8 mouse cellular contexts compared by ENCODE assay signal in genomic region chr10:12579048-12579447, GRCm38 (mm10).
A peak's percentile ranks its signal among the peaks of the same experiment; 100 is the strongest.
DNase-seq lines count a peak whose midpoint lies in the region; ATAC-seq and TF ChIP-seq lines count a peak whose summit lies in the region.

No protein-coding gene starts in this region.

- H3K9ac ChIP-seq in MEL (ENCODE audit: control insufficient read depth, low read depth, low read length, poor library complexity, severe bottlenecking), result no peak overlapping the region
- H3K9ac ChIP-seq in lung, embryonic 15.5 days, result no peak overlapping the region

- no peak overlapping the region for H3K4me2 ChIP-seq in lung, embryonic 15.5 days

- peak; percentile 86; the same call in 1 of the 2 replicates for ATAC-seq in lung, embryonic 15.5 days (ENCODE audit: borderline replicate concordance, extremely low read depth, low FRiP score, low TSS enrichment)

- H3K4me1 ChIP-seq in MEL (ENCODE audit: control insufficient read depth in 1 of 2, insufficient read depth in 2 of 2, low read length in 2 of 2), result no peaks in the 10 kb centered on the region
- H3K4me1 ChIP-seq in lung, embryonic 15.5 days, result 0 out of 2 replicates have a peak, but pooled peaks cover 6% of the 10 kb centered on the region

- TF ChIP-seq CTCF in MEL (IDR thresholded peaks at IDR 0.05 in 2 of 3, conservative IDR thresholded peaks at IDR 0.05 in 1 of 3; ENCODE audit: control insufficient read depth in 1 of 3, insufficient read depth in 1 of 3, low read depth in 2 of 3, low read length in 3 of 3, poor library complexity in 1 of 3, severe bottlenecking in 1 of 3), result no peak

- 21% methylated on average over 1 of the region's 1 CpGs for whole genome bisulfite sequencing in lung, embryonic 15.5 days

- H3K27me3 ChIP-seq in MEL (ENCODE audit: control insufficient read depth in 1 of 2, insufficient read depth in 2 of 2, low read length in 2 of 2), result no peaks in the 10 kb centered on the region
- H3K27me3 ChIP-seq in lung, embryonic 15.5 days, result no peaks in the 10 kb centered on the region

- peak in 1 of 2 experiments; percentile 16; a peak in 1 of 4 replicates for TF ChIP-seq EP300 in MEL (IDR thresholded peaks at IDR 0.05; ENCODE audit: low read depth in 1 of 2, low read length in 2 of 2)

- H3K4me3 ChIP-seq in MEL (ENCODE audit: control insufficient read depth in 1 of 2, insufficient read depth in 1 of 2, low read depth in 2 of 2, low read length in 2 of 2), result no peak overlapping the region
- no peak overlapping the region for H3K4me3 ChIP-seq in lung, embryonic 15.5 days

- H3K36me3 ChIP-seq in MEL (ENCODE audit: control insufficient read depth in 1 of 2, insufficient read depth in 2 of 2, low read length in 2 of 2), result no peaks in the 10 kb centered on the region
- H3K36me3 ChIP-seq in lung, embryonic 15.5 days, result no peaks in the 10 kb centered on the region

- H3K79me2 ChIP-seq in MEL (ENCODE audit: control insufficient read depth, insufficient read depth, low read length, poor library complexity), result no peaks in the 10 kb centered on the region

- H3K27ac ChIP-seq in MEL (ENCODE audit: control insufficient read depth, low read depth, low read length), result no peak overlapping the region
- no peak overlapping the region for H3K27ac ChIP-seq in lung, embryonic 15.5 days

- no peaks in the 10 kb centered on the region for H3K9me3 ChIP-seq in MEL (replicated peaks; ENCODE audit: insufficient read depth, low read length)
- no peaks in the 10 kb centered on the region for H3K9me3 ChIP-seq in lung, embryonic 15.5 days

- TF ChIP-seq RAD21 in MEL (IDR thresholded peaks at IDR 0.05; ENCODE audit: low read depth, low read length), result no peak

- no peak for TF ChIP-seq POLR2A in MEL (IDR thresholded peaks at IDR 0.05; ENCODE audit: control insufficient read depth in 1 of 2, insufficient read depth in 1 of 2, low read depth in 1 of 2, low read length in 2 of 2, poor library complexity in 1 of 2)

- DNase-seq in MEL (ENCODE audit: low read depth, low spot score), result peak; percentile 80
- DNase-seq in embryo, embryonic 10 days (ENCODE audit: low spot score), result peak; percentile 78
- DNase-seq in hindlimb bud, embryonic 11.5 days (ENCODE audit: extremely low spot score, low read depth, low spot score), result peak; percentile 30
- DNase-seq in thymus, postnatal 0 days (ENCODE audit: low spot score), result no peak
- no peak for DNase-seq in right cerebral cortex, adult 2 months (ENCODE audit: low spot score in 2 of 2)
- no peak for DNase-seq in cerebellum, postnatal 36 days
- DNase-seq in testis, postnatal 14 days (ENCODE audit: low spot score), result no peak

TF ChIP-seq in MEL, 35 proteins besides CTCF, POLR2A, EP300 and RAD21:
- TF ChIP-seq MYB (IDR thresholded peaks at IDR 0.05; ENCODE audit: low read depth, low read length) (no peak), ELF1 (IDR thresholded peaks at IDR 0.05; ENCODE audit: low read depth, low read length) (no peak), MXI1 (IDR thresholded peaks at IDR 0.05; ENCODE audit: low read depth, low read length) (no peak), UBTF (IDR thresholded peaks at IDR 0.05; ENCODE audit: borderline replicate concordance, insufficient read depth, low read depth, low read length) (no peak), BHLHE40 (IDR thresholded peaks at IDR 0.05; ENCODE audit: borderline replicate concordance, low read depth, low read length) (no peak), ZNF384 (IDR thresholded peaks at IDR 0.05; ENCODE audit: low read depth, low read length) (no peak), CHD2 (IDR thresholded peaks at IDR 0.05; ENCODE audit: low read length) (no peak), POLR2AphosphoS2 (IDR thresholded peaks at IDR 0.05; ENCODE audit: low read length) (no peak), MAZ (IDR thresholded peaks at IDR 0.05; ENCODE audit: low read depth, low read length) (no peak), MEF2A (IDR thresholded peaks at IDR 0.05; ENCODE audit: extremely low read depth, insufficient replicate concordance, low read depth, low read length, poor library complexity, severe bottlenecking) (no peak), POLR2AphosphoS5 (IDR thresholded peaks at IDR 0.05; ENCODE audit: borderline replicate concordance, low read depth, low read length) (no peak), SIN3A (IDR thresholded peaks at IDR 0.05; ENCODE audit: low read length) (no peak)

Comparison
In these comparisons a context has a peak if more than half of its experiments do, and no peak if none do; other contexts are left out.
1. DNase-seq: peak in MEL (single experiment), embryo, embryonic 10 days (single experiment) and hindlimb bud, embryonic 11.5 days (single experiment); none in thymus, postnatal 0 days (single experiment), right cerebral cortex, adult 2 months (0 of 2), cerebellum, postnatal 36 days (0 of 2) and testis, postnatal 14 days (single experiment).